Mouse (Mus musculus) limb, embryonic 14.5 days (tissue): ENCODE results near the gene Gm49361. TPM values are rescaled to one million over a fixed set of nuclear protein-coding genes. Genes with fewer than 3 reads are reported as not detected.

Experiments used
- ATAC-seq: fragments of 200-750 bp; cut with Nextera tagmentation; 2 replicates; pipeline ENCODE4 v1.8.0; 2017; ENCODE audit warnings: low read depth, moderate number of reproducible peaks, moderate TSS enrichment; ENCODE audit not compliant: low FRiP score
- DNase-seq: peaks from one replicate; pipeline ENCODE4 v3.0.0-alpha.2; 2015; ENCODE audit warnings: low spot score
- H3K27ac ChIP-seq: fragments of 300-500 bp; sonication (generic); replicated peaks from 2 replicates; pipeline ENCODE4 v1.5.1; 2014; ENCODE audit warnings: low read depth, mild to moderate bottlenecking, low read length, moderate library complexity, mixed read lengths
- H3K27me3 ChIP-seq: fragments of 300-500 bp; sonication (generic); 2 replicates; pipeline ENCODE4 v1.6.1; 2014; ENCODE audit warnings: low read length, mixed read lengths; ENCODE audit not compliant: control insufficient read depth, insufficient read depth
- H3K36me3 ChIP-seq: fragments of 300-500 bp; sonication (generic); 2 replicates; pipeline ENCODE4 v1.6.1; 2014; ENCODE audit warnings: mild to moderate bottlenecking, low read length, moderate library complexity, mixed read lengths; ENCODE audit not compliant: control insufficient read depth, insufficient read depth
- H3K4me1 ChIP-seq: fragments of 300-500 bp; sonication (generic); 2 replicates; pipeline ENCODE4 v1.6.1; 2014; ENCODE audit warnings: antibody characterized with exemption, low read length, mixed read lengths; ENCODE audit not compliant: control insufficient read depth, insufficient read depth
- H3K4me2 ChIP-seq: fragments of 300-500 bp; sonication (generic); replicated peaks from 2 replicates; pipeline ENCODE4 v1.6.1; 2014; ENCODE audit warnings: low read depth, mild to moderate bottlenecking, low read length, moderate library complexity; ENCODE audit not compliant: severe bottlenecking
- H3K4me3 ChIP-seq: fragments of 300-500 bp; sonication (generic); replicated peaks from 2 replicates; pipeline ENCODE4 v1.5.1; 2014; ENCODE audit warnings: low read length
- H3K9ac ChIP-seq: fragments of 300-500 bp; sonication (generic); 2 replicates; pipeline ENCODE4 v1.6.1; 2014; ENCODE audit warnings: mild to moderate bottlenecking, low read depth, low read length, moderate library complexity; ENCODE audit not compliant: severe bottlenecking
- H3K9me3 ChIP-seq: fragments of 300-500 bp; sonication (generic); 2 replicates; pipeline ENCODE4 v1.6.1; 2016; ENCODE audit warnings: low read length; ENCODE audit not compliant: control insufficient read depth
- POLR2A ChIP-seq: fragments of 200-500 bp; IDR thresholded peaks from 2 replicates; pipeline ENCODE4 v1.8.0; 2012; ENCODE audit warnings: inconsistent platforms, mild to moderate bottlenecking, moderate library complexity, borderline replicate concordance; ENCODE audit not compliant: insufficient read depth, insufficient read length; ENCODE audit errors: extremely low read depth
- WGBS: fragments of 180-500 bp; shearing (Covaris S2); extraction: QIAGEN DNeasy Blood & Tissue Kit; methylation state at CpG from one replicate; pipeline ENCODE4 v1.1.7; 2014; 5-methylcytosine and 5-hydroxymethylcytosine counted together
- polyA plus RNA-seq, 2 experiments: library from polyadenylated mRNA; depleted of rRNA in 1 of 2; stranded (reverse) in 1 of 2; unstranded in 1 of 2; fragments of >200 nt; fragmentation: Nextera tagmentation in 1 of 2; extraction: Ambion mirVana in 1 of 2; gene quantifications; 2 replicates each; pipeline versions ENCODE4 v1.2.1 to v1.2.3; 2012 to 2014

Gm49361 gene
- polyA plus RNA-seq, 2 experiments: not detected

DNA sequence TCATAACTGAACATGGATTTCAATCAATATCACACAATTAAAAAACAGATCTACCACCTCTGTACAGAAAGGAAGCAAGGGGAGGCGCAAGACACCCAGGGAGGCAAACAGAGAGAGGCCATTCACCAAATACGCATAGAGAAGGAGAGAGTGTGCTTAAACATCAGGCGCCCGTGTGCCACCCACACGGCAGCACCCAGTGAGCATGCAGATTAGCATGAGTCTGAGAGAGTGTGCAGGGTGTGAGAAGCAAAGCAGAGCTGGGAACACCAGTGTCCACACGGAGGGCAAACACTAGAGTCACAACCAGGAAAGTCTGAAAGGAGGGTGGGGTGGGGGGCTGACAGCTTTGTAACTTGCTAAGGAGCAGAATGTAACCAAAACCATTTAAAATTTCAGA, 130.1 kb downstream of the Gm49361 start:
- Histone ChIP-seq H3K4me3 (no peak overlapping the region), H3K4me2 (no peak overlapping the region), H3K36me3 (peaks cover 3% of the 10 kb centered on the region; the same call in 1 of the 2 replicates), H3K27me3 (no peaks in the 10 kb centered on the region), H3K9me3 (no peaks in the 10 kb centered on the region), H3K4me1 (no peaks in the 10 kb centered on the region), H3K27ac (no peak overlapping the region), H3K9ac (no peak overlapping the region)
- DNase-seq (no peak), ATAC-seq (no peak)
- no peak for TF ChIP-seq POLR2A
- WGBS: 92% methylated on average over 6 of the region's 6 CpGs

DNA sequence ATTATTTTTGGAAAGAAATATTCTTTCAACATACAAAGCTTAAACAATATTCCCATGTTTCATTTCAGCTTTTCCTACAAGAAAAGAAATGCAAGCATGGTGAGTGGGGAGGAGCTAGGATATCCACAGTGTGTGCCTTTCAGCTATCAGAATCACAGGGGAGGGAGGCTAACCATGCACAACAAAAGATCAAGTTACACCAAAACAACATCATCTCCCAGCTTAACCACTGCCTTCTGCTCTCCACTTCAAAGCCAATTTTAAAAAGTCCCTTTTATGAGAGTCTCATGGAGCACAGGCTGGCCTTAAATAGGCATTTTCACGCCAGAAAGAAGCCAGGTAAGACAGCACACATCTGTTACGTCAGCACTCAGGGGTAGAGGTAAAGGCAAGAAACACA, 134.9 kb downstream of the Gm49361 start:
- no peak overlapping the region for H3K4me3 ChIP-seq
- no peaks in the 10 kb centered on the region for H3K9me3 ChIP-seq
- no peak overlapping the region for H3K4me2 ChIP-seq
- no peak for ATAC-seq
- no peak for DNase-seq
- no peak overlapping the region for H3K9ac ChIP-seq
- WGBS: 35% methylated on average over 2 of the region's 2 CpGs
- H3K27me3 ChIP-seq: no peaks in the 10 kb centered on the region
- no peaks in the 10 kb centered on the region; the same call in none of the 2 replicates for H3K36me3 ChIP-seq
- peaks cover 7% of the 10 kb centered on the region for H3K4me1 ChIP-seq
- TF ChIP-seq POLR2A: no peak
- H3K27ac ChIP-seq: no peak overlapping the region

DNA sequence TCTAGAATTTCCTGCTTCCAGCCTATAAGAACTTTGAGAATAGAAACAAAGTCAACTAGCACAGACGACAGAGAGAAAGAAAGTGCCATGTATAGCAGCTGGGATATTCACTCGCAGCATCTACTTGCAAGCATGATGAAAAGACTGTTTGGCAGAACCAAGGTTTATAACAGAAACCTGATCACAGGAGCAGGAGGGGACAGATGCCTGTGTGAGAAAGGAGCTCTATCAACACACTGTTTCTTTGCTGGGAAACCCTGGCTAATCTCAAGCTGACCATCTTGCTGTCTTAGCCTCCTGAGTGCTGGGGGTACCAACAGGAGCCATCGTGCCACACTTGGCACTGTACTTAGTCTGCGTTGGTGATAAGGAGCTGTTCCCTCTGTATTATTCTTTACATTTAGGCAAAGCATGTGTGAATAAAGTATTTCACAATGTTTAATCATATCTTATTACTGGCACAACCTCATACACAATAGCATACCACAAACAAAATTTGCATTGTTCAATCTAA, 136.0 kb downstream of the Gm49361 start:
- Histone ChIP-seq H3K9ac (no peak overlapping the region), H3K4me1 (peaks cover 7% of the 10 kb centered on the region), H3K9me3 (no peaks in the 10 kb centered on the region), H3K4me3 (no peak overlapping the region), H3K27ac (no peak overlapping the region), H3K27me3 (no peaks in the 10 kb centered on the region), H3K4me2 (no peak overlapping the region), H3K36me3 (no peaks in the 10 kb centered on the region; the same call in none of the 2 replicates)
- 77% methylated on average over 4 of the region's 4 CpGs for WGBS
- no peak for DNase-seq
- no peak for ATAC-seq
- no peak for TF ChIP-seq POLR2A

DNA sequence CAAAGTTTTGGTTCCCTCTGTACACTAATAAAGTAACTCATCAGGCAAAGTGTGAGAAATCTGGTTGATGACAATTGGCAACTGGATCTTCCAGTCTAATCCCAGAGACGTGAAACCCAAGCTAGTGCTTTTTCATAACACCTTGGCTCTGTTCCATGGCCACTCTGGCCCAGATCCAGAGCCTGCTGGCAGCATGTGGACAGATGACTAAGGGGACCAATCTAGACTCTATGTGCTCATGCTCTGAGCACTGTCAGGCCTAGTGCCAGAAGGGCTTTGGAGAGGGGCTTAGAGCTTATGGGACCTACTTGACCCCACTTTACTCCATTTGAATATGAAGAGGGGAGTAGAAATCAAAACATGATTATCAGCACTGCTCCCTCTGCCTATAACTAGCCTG, 138.4 kb downstream of the Gm49361 start:
- peak; percentile 73 for ATAC-seq
- H3K27me3 ChIP-seq: no peaks in the 10 kb centered on the region
- peaks cover 7% of the 10 kb centered on the region for H3K4me1 ChIP-seq
- DNase-seq: peak; percentile 86
- no peaks in the 10 kb centered on the region for H3K9me3 ChIP-seq
- peaks cover 13% of the 10 kb centered on the region for H3K36me3 ChIP-seq
- no peak overlapping the region for H3K4me2 ChIP-seq
- H3K4me3 ChIP-seq: no peak overlapping the region
- H3K27ac ChIP-seq: no peak overlapping the region
- WGBS: 6% methylated on average over 1 of the region's 1 CpGs
- TF ChIP-seq POLR2A: no peak
- no peak overlapping the region for H3K9ac ChIP-seq

DNA sequence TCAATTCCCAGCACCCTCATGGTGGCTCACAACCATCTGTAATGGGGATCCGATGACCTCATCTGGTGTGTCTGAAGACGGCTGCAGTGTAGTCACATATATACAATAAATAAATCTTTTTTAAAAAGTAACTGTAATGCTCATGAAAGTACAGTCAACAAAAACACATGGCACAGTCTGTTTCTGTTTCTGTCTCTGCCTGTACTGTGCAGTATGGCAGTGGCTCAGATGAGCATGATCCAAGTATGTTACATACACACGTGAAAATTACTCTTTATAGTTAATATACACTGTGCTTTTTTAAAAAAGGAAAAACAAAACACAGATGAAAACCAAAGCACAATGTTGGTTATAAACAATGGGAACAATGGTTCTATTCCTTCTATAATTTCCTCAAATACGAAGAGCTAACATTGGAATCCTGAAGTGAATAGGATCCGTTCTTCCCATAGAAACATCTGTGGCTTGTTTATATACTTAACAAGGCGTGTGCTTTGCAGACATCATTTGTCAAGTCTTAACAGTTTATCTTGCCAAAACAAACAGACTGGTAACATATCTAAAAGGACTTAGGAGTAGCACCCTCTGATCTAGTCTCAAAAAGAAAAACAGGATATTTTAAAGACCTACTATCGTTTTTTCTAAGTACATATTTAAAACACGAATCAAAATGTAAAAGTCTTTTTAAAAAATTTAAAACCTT, 139.1 kb downstream of the Gm49361 start:
- ATAC-seq (no peak), DNase-seq (peak; percentile 45)
- Histone ChIP-seq H3K4me3 (no peak overlapping the region), H3K27ac (no peak overlapping the region), H3K36me3 (peaks cover 18% of the 10 kb centered on the region), H3K4me1 (peaks cover 7% of the 10 kb centered on the region), H3K27me3 (no peaks in the 10 kb centered on the region), H3K4me2 (no peak overlapping the region), H3K9ac (no peak overlapping the region), H3K9me3 (no peaks in the 10 kb centered on the region)
- TF ChIP-seq POLR2A: no peak
- WGBS: 72% methylated on average over 8 of the region's 8 CpGs
